Mouse (Mus musculus): ENCODE measurements around the gene Nat14. TPM values are rescaled to one million over a fixed set of nuclear protein-coding genes. Genes with fewer than 3 reads are reported as not detected.

The Nat14 gene
- total and polyA plus RNA-seq, 2 experiments from 2014 or later = 3.6 to 4.2 TPM

DNA sequence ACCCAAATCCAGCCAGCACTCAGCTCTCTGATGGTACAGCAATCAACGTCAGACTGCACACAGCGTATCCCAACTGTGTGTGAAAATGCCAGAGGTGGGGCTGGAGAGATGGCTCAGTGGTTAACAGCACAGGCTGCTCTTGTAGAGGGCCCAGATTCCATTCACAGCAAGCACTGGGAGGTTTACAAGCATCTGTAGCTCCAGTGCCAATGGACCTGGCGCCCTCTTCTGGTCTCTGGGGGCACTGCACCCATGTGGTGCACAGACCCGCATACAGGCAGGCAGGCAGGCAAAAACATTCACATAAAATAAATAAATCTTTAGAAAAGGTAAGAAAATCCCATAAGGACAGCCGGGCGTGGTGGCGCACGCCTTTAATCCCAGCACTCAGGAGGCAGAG, 20.7 kb upstream of the Nat14 start:
- DNase-seq (ENCODE audit: low spot score) = no peak
- Histone ChIP-seq H3K36me3 (replicated peaks; ENCODE audit: control insufficient read depth, insufficient read depth, low read length) (no peaks in the 10 kb centered on the region), H3K9me3 (replicated peaks; ENCODE audit: control insufficient read depth, low read length) (no peaks in the 10 kb centered on the region), H3K9ac (replicated peaks; ENCODE audit: low read depth, low read length) (no peak overlapping the region), H3K4me2 (ENCODE audit: low read depth, low read length) (no peak overlapping the region; the same call in 1 of the 2 replicates), H3K27me3 (ENCODE audit: control insufficient read depth, insufficient read depth, low read length) (no peaks in the 10 kb centered on the region), H3K4me1 (ENCODE audit: control insufficient read depth, insufficient read depth) (peaks cover 10% of the 10 kb centered on the region; the same call in 1 of the 2 replicates), H3K27ac (ENCODE audit: low read depth) (peak overlapping the region; percentile 75; the same call in 1 of the 2 replicates), H3K4me3 (ENCODE audit: low read depth, low read length) (peak overlapping the region; percentile 30; the same call in 1 of the 2 replicates)
- ATAC-seq (ENCODE audit: insufficient read depth, low read depth) = 0 out of 2 replicates have a peak, but pooled peaks have one; percentile 11
- TF ChIP-seq CTCF (IDR thresholded peaks at IDR 0.05; ENCODE audit: low read depth) = peak; percentile 63
- no peak for TF ChIP-seq EP300 (IDR thresholded peaks at IDR 0.05; ENCODE audit: low read depth)
- 62% methylated on average over 8 of the region's 8 CpGs for WGBS

DNA sequence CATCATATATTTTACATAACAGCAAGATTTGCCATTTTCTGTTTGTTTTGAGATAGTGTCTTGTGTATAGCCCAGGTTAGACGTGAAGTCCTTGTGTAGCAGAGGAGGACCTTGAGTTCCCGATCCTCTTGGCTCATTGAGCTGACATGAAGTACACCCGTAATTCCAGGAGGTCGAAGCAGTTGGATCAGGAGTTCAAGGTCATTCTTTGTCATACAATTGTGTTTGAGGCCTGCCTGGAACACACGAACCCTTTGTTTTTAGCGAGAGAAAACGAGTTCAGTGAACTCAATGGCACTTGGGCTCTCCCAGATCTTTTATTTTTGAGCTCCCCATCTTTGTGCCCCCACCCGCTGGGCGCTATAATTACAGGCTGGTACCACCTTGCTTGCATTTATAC, 19.4 kb upstream of the Nat14 start:
- TF ChIP-seq EP300 (IDR thresholded peaks at IDR 0.05; ENCODE audit: low read depth) (no peak), CTCF (IDR thresholded peaks at IDR 0.05; ENCODE audit: low read depth) (no peak)
- Histone ChIP-seq H3K4me1 (ENCODE audit: control insufficient read depth, insufficient read depth) (peaks cover 10% of the 10 kb centered on the region; the same call in 1 of the 2 replicates), H3K4me3 (ENCODE audit: low read depth, low read length) (no peak overlapping the region), H3K9ac (replicated peaks; ENCODE audit: low read depth, low read length) (no peak overlapping the region), H3K27ac (ENCODE audit: low read depth) (no peak overlapping the region), H3K4me2 (ENCODE audit: low read depth, low read length) (no peak overlapping the region), H3K27me3 (ENCODE audit: control insufficient read depth, insufficient read depth, low read length) (no peaks in the 10 kb centered on the region), H3K36me3 (replicated peaks; ENCODE audit: control insufficient read depth, insufficient read depth, low read length) (no peaks in the 10 kb centered on the region), H3K9me3 (replicated peaks; ENCODE audit: control insufficient read depth, low read length) (no peaks in the 10 kb centered on the region)
- DNase-seq (ENCODE audit: low spot score) = no peak
- 71% methylated on average over 9 of the region's 9 CpGs for WGBS
- no peak for ATAC-seq (ENCODE audit: insufficient read depth, low read depth)

DNA sequence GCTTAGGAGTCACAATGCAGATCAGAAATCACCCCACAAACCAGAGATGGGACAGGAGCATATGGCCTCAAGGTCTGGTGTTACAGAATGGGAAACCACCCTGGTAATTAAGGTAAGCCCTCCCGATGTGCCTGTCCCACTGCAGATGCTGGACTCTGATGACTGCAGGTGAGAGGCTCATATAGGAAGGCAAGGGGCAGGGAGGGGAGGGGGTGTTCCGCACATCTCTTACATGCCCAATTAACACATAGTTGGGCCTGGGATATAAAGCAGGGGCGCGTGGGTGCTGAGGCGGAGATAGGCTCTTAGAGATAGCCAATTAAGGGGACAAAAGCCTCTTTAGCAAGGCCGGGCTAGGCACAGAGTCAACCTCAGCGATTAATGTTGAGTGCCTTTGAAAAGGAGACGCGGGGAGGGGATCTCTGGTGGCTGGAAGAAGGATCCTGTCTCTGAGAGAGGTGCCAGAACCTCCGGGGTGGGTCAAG, 15.3 kb upstream of the Nat14 start, which contains the start of gene Gm36210:
TSS of gene Gm36210 (minus strand) at position 51 of the 485 bp plus-strand sequence.
- Histone ChIP-seq H3K4me1 (ENCODE audit: control insufficient read depth, insufficient read depth) (no peaks in the 10 kb centered on the region), H3K9ac (replicated peaks; ENCODE audit: low read depth, low read length) (no peak within 1 kb of the TSS), H3K27ac (ENCODE audit: low read depth) (no peak within 1 kb of the TSS), H3K27me3 (ENCODE audit: control insufficient read depth, insufficient read depth, low read length) (no peaks in the 10 kb centered on the region), H3K36me3 (replicated peaks; ENCODE audit: control insufficient read depth, insufficient read depth, low read length) (no peaks in the 10 kb centered on the region), H3K4me3 (ENCODE audit: low read depth, low read length) (no peak within 1 kb of the TSS), H3K4me2 (ENCODE audit: low read depth, low read length) (no peak within 1 kb of the TSS), H3K9me3 (replicated peaks; ENCODE audit: control insufficient read depth, low read length) (no peaks in the 10 kb centered on the region)
- TF ChIP-seq CTCF (IDR thresholded peaks at IDR 0.05; ENCODE audit: low read depth) (no peak), EP300 (IDR thresholded peaks at IDR 0.05; ENCODE audit: low read depth) (no peak)
- no peak for DNase-seq (ENCODE audit: low spot score)
- 34% methylated on average over 10 of the region's 10 CpGs for WGBS
- no peak for ATAC-seq (ENCODE audit: insufficient read depth, low read depth)

DNA sequence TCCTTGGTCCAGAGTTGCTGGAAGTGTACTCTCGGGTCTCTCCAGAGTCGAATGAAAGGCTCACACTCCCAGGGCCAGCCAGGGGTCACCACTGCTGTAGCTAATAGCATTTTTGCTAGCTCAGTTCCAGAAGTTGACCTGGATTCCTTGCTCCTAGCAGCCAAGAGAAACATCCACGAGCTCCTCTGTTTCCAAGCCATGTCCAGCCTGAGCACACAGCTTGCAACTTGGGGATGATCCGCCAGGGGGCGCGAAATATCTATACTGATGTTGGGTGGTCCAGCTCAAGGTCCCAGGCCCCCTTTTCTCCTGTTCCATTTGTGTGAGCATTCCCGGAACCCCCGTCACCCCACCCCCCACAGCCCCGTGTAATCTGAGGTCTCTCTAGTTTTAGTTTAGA, 10.3 kb upstream of the Nat14 start:
- Histone ChIP-seq H3K9me3 (replicated peaks; ENCODE audit: control insufficient read depth, low read length) (no peaks in the 10 kb centered on the region), H3K4me1 (ENCODE audit: control insufficient read depth, insufficient read depth) (peaks cover 10% of the 10 kb centered on the region), H3K27me3 (ENCODE audit: control insufficient read depth, insufficient read depth, low read length) (no peaks in the 10 kb centered on the region), H3K4me2 (ENCODE audit: low read depth, low read length) (no peak overlapping the region), H3K27ac (ENCODE audit: low read depth) (no peak overlapping the region), H3K9ac (replicated peaks; ENCODE audit: low read depth, low read length) (no peak overlapping the region), H3K4me3 (ENCODE audit: low read depth, low read length) (no peak overlapping the region), H3K36me3 (replicated peaks; ENCODE audit: control insufficient read depth, insufficient read depth, low read length) (no peaks in the 10 kb centered on the region)
- WGBS = 32% methylated on average over 9 of the region's 9 CpGs
- ATAC-seq (ENCODE audit: insufficient read depth, low read depth) (no peak), DNase-seq (ENCODE audit: low spot score) (no peak)
- TF ChIP-seq CTCF (IDR thresholded peaks at IDR 0.05; ENCODE audit: low read depth) (peak; percentile 46), EP300 (IDR thresholded peaks at IDR 0.05; ENCODE audit: low read depth) (no peak)

DNA sequence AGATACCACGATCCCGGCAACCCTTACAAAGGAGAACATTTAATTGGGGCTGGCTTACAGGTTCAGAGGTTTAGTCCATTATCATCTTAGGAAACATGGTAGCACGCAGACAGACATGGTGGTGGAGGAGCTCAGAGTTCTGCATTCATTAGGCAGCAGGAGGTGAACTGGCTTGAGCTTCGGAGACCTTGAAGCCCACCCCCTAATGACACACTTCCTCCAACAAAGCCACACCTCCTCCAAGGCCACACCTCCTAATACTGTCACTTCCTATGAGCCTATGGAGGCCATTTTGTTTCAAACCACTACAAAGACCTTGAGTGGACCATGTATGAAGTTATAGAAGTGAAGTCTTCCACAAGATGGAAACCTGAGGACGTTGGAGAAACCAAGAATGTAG, 9.6 kb upstream of the Nat14 start:
- ATAC-seq (ENCODE audit: insufficient read depth, low read depth) = no peak

More for the DNA sequence above, 9.6 kb upstream of the Nat14 start:
- TF ChIP-seq CTCF (IDR thresholded peaks at IDR 0.05; ENCODE audit: low read depth) (no peak), EP300 (IDR thresholded peaks at IDR 0.05; ENCODE audit: low read depth) (no peak)
- Histone ChIP-seq H3K4me1 (ENCODE audit: control insufficient read depth, insufficient read depth) (peaks cover 10% of the 10 kb centered on the region), H3K27ac (ENCODE audit: low read depth) (no peak overlapping the region), H3K4me2 (ENCODE audit: low read depth, low read length) (no peak overlapping the region), H3K27me3 (ENCODE audit: control insufficient read depth, insufficient read depth, low read length) (no peaks in the 10 kb centered on the region), H3K4me3 (ENCODE audit: low read depth, low read length) (no peak overlapping the region), H3K9ac (replicated peaks; ENCODE audit: low read depth, low read length) (no peak overlapping the region), H3K36me3 (replicated peaks; ENCODE audit: control insufficient read depth, insufficient read depth, low read length) (no peaks in the 10 kb centered on the region), H3K9me3 (replicated peaks; ENCODE audit: control insufficient read depth, low read length) (no peaks in the 10 kb centered on the region)
- no peak for DNase-seq (ENCODE audit: low spot score)
- WGBS = 61% methylated on average over 5 of the region's 5 CpGs
